ENCODE assay signal across 30 mouse cellular contexts in the genomic region with DNA sequence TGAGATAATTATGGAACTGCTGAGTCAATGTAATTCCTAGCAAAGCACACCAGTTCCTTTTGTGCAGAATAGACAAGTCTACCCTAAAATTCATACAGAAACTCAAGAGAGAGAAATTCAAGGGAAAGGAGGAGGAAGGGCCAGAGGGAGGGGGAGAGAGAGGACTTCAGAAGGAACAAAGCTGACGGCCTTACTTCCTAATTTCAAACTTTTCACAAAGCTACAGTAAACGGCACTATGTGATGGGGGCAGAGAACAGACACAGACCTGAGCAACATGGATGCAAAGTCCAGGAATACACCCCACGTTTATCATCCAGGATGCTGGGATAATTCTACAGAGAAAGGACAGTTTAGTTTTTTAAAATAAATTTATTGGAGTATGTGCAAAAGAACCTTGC. TPM values are rescaled to one million over a fixed set of nuclear protein-coding genes. Genes with fewer than 3 reads are reported as not detected.
DNase-seq lines count a peak whose midpoint lies in the region; ATAC-seq and TF ChIP-seq lines count a peak whose summit lies in the region.
"Had no signal": no experiment of that assay in that cellular context is flagged by ENCODE, and none has a peak within 500 bp of the region (broad histone marks: within the 10 kb centered on the region; RNA-seq: fewer than 3 reads in every experiment).

No protein-coding gene starts in this region.

- no peak for TF ChIP-seq POLR2A in heart, adult 2 months (IDR thresholded peaks at IDR 0.05; ENCODE audit: insufficient read depth, low read depth, low read length)
- no peak for TF ChIP-seq POLR2A in MEL (IDR thresholded peaks at IDR 0.05; ENCODE audit: control insufficient read depth in 1 of 2, insufficient read depth in 1 of 2, low read depth in 1 of 2, low read length in 2 of 2, poor library complexity in 1 of 2)

- H3K79me2 ChIP-seq in heart, adult 2 months (replicated peaks; ENCODE audit: control insufficient read depth, insufficient read depth, low read length) = no peaks in the 10 kb centered on the region
- no peaks in the 10 kb centered on the region for H3K79me2 ChIP-seq in MEL (ENCODE audit: control insufficient read depth, insufficient read depth, low read length, poor library complexity)

- no peak for TF ChIP-seq CTCF in heart, adult 2 months (IDR thresholded peaks at IDR 0.05)
- TF ChIP-seq CTCF in MEL (IDR thresholded peaks at IDR 0.05 in 2 of 3, conservative IDR thresholded peaks at IDR 0.05 in 1 of 3; ENCODE audit: control insufficient read depth in 1 of 3, insufficient read depth in 1 of 3, low read depth in 2 of 3, low read length in 3 of 3, poor library complexity in 1 of 3, severe bottlenecking in 1 of 3) = no peak

- no peak overlapping the region for H3K9ac ChIP-seq in heart, adult 2 months (ENCODE audit: low read depth, low read length)
- H3K9ac ChIP-seq in MEL (ENCODE audit: control insufficient read depth, low read depth, low read length, poor library complexity, severe bottlenecking) = peak overlapping the region; percentile 65
- H3K9ac ChIP-seq in liver, embryonic 12.5 days = no peak overlapping the region
- H3K9ac ChIP-seq: forebrain, embryonic 13.5 days; heart, embryonic 15.5 days; hindbrain, embryonic 13.5 days; limb, embryonic 12.5 days; midbrain, embryonic 15.5 days; neural tube, embryonic 13.5 days; stomach, embryonic 15.5 days had no signal

- intact Hi-C loops in heart, adult 2 months (cut with DNase I) = loop anchor here (2.0 to 5.0 kb wide), 3 partner anchors 47 to 83 kb away; no protein-coding TSS in a partner anchor

- TF ChIP-seq RAD21 in MEL (IDR thresholded peaks at IDR 0.05; ENCODE audit: low read depth, low read length) = no peak

- H3K27me3 ChIP-seq in heart, adult 2 months (ENCODE audit: control insufficient read depth, insufficient read depth, low read length) = no peaks in the 10 kb centered on the region
- H3K27me3 ChIP-seq in MEL (ENCODE audit: control insufficient read depth in 1 of 2, insufficient read depth in 2 of 2, low read length in 2 of 2) = no peaks in the 10 kb centered on the region
- H3K27me3 ChIP-seq in liver, embryonic 12.5 days (replicated peaks) = no peaks in the 10 kb centered on the region
- H3K27me3 ChIP-seq: forebrain, embryonic 13.5 days; heart, embryonic 15.5 days; hindbrain, embryonic 13.5 days; limb, embryonic 12.5 days; midbrain, embryonic 15.5 days; neural tube, embryonic 13.5 days; stomach, embryonic 15.5 days had no signal

- no peak for TF ChIP-seq EP300 in heart, adult 2 months (IDR thresholded peaks at IDR 0.05; ENCODE audit: insufficient read depth, low read depth, low read length)
- TF ChIP-seq EP300 in MEL (IDR thresholded peaks at IDR 0.05; ENCODE audit: low read depth in 1 of 2, low read length in 2 of 2) = no peak

- WGBS in heart, adult 2 months = 49% methylated on average over 3 of the region's 3 CpGs
- WGBS in liver, embryonic 12.5 days (ENCODE audit: insufficient replicate concordance) = 17% methylated on average over 3 of the region's 3 CpGs

- H3K9me3 ChIP-seq in MEL (replicated peaks; ENCODE audit: insufficient read depth, low read length) = no peaks in the 10 kb centered on the region
- H3K9me3 ChIP-seq in liver, embryonic 12.5 days (replicated peaks) = no peaks in the 10 kb centered on the region
- H3K9me3 ChIP-seq: forebrain, embryonic 13.5 days; G1E; heart, embryonic 15.5 days; hindbrain, embryonic 13.5 days; limb, embryonic 12.5 days; midbrain, embryonic 15.5 days; neural tube, embryonic 13.5 days; stomach, embryonic 15.5 days had no signal

- ATAC-seq in liver, embryonic 12.5 days = no peak
- peak; percentile 41; the same call in 1 of the 2 replicates for ATAC-seq in megakaryocyte, adult 5-6 weeks (ENCODE audit: poor library complexity, severe bottlenecking)
- ATAC-seq: forebrain, embryonic 13.5 days; midbrain, embryonic 15.5 days had no signal

- no peaks in the 10 kb centered on the region for H3K36me3 ChIP-seq in heart, adult 2 months (ENCODE audit: control insufficient read depth, insufficient read depth, low read length)
- H3K36me3 ChIP-seq in MEL (ENCODE audit: control insufficient read depth in 1 of 2, insufficient read depth in 2 of 2, low read length in 2 of 2) = peaks cover 0 to 35% of the 10 kb centered on the region in 2 experiments; a peak in 2 of 4 replicates
- H3K36me3 ChIP-seq in liver, embryonic 12.5 days = no peaks in the 10 kb centered on the region
- H3K36me3 ChIP-seq: G1E; heart, embryonic 15.5 days; hindbrain, embryonic 13.5 days; limb, embryonic 12.5 days; midbrain, embryonic 15.5 days; neural tube, embryonic 13.5 days; stomach, embryonic 15.5 days had no signal

- peaks cover 10% of the 10 kb centered on the region for H3K4me1 ChIP-seq in heart, adult 2 months (ENCODE audit: control insufficient read depth, insufficient read depth, low read length)
- H3K4me1 ChIP-seq in MEL (ENCODE audit: control insufficient read depth in 1 of 2, insufficient read depth in 2 of 2, low read length in 2 of 2) = peaks cover 27 to 37% of the 10 kb centered on the region in 2 experiments
- peaks cover 36% of the 10 kb centered on the region for H3K4me1 ChIP-seq in liver, embryonic 12.5 days
- H3K4me1 ChIP-seq: forebrain, embryonic 13.5 days; hindbrain, embryonic 13.5 days; limb, embryonic 12.5 days; midbrain, embryonic 15.5 days; neural tube, embryonic 13.5 days had no signal

- H3K27ac ChIP-seq in heart, adult 2 months = peak overlapping the region; percentile 82
- peak overlapping the region; percentile 84 for H3K27ac ChIP-seq in MEL (ENCODE audit: control insufficient read depth, low read depth, low read length)
- H3K27ac ChIP-seq in liver, embryonic 12.5 days = peak overlapping the region; percentile 75; the same call in 1 of the 2 replicates
- H3K27ac ChIP-seq: forebrain, embryonic 13.5 days; hindbrain, embryonic 13.5 days; limb, embryonic 12.5 days; midbrain, embryonic 15.5 days; neural tube, embryonic 13.5 days; stomach, embryonic 15.5 days had no signal

- no peak for DNase-seq in heart, adult 2 months
- DNase-seq in heart, adult 8-10 months (ENCODE audit: low spot score) = no peak
- DNase-seq in MEL (ENCODE audit: low read depth, low spot score) = peak; percentile 87
- DNase-seq in urinary bladder, postnatal 10 days (ENCODE audit: low spot score) = no peak
- no peak for DNase-seq in retina, embryonic 14.5 days (ENCODE audit: low spot score)
- no peak for DNase-seq in adrenal gland, adult 2 months
- DNase-seq: cerebellum, adult 11 months; cerebellum, postnatal 14 days; kidney, adult 11 months; kidney, postnatal 10 days; right cerebral cortex, postnatal 4 days; thymus, postnatal 36 days had no signal

- H3K4me3 ChIP-seq in heart, adult 2 months = no peak overlapping the region
- peak overlapping the region; percentile 22 to 56 for H3K4me3 ChIP-seq in MEL (ENCODE audit: control insufficient read depth in 1 of 2, insufficient read depth in 1 of 2, low read depth in 2 of 2, low read length in 2 of 2)
- H3K4me3 ChIP-seq in liver, embryonic 12.5 days = no peak overlapping the region
- H3K4me3 ChIP-seq: forebrain, embryonic 13.5 days; heart, embryonic 15.5 days; hindbrain, embryonic 13.5 days; limb, embryonic 12.5 days; midbrain, embryonic 15.5 days; myocyte; neural tube, embryonic 13.5 days; stomach, embryonic 15.5 days had no signal

- H3K4me2 ChIP-seq in liver, embryonic 12.5 days = no peak overlapping the region
- H3K4me2 ChIP-seq: forebrain, embryonic 13.5 days; hindbrain, embryonic 13.5 days; limb, embryonic 12.5 days; midbrain, embryonic 15.5 days; neural tube, embryonic 13.5 days; stomach, embryonic 15.5 days had no signal

TF ChIP-seq in MEL, 35 proteins besides CTCF, POLR2A, EP300 and RAD21:
- TF ChIP-seq CHD1 (IDR thresholded peaks at IDR 0.05; ENCODE audit: low read depth, low read length) (no peak), MAFK (IDR thresholded peaks at IDR 0.05; ENCODE audit: borderline replicate concordance, low read depth, low read length) (no peak), UBTF (IDR thresholded peaks at IDR 0.05; ENCODE audit: borderline replicate concordance, insufficient read depth, low read depth, low read length) (no peak)

RNA-seq across cellular contexts. Expression of gene Pdcd1lg2, which starts 8.8 kb away (rescaled TPM):
- total RNA-seq in heart, adult 2 months (2021) = not detected
- polyA plus RNA-seq in heart, adult 2 months (2012; rRNA removed) = 0.14 TPM in 1 of 2 replicates, not detected in the other
- under 1 TPM in 1 of 4 experiments, not detected in 3; 0.31 TPM for total RNA-seq in heart, adult 8-10 months (2022)
- total RNA-seq in MEL (2012; rRNA removed) = 1.3 and 1.7 TPM in 2 replicates
- 1 to 10 TPM in 1 of 2 experiments, not detected in 1; 5.4 TPM for polyA plus RNA-seq in MEL (2012; ENCODE audit: insufficient read depth in 1 of 2, insufficient read length in 2 of 2, low read depth in 1 of 2, low replicate concordance in 2 of 2, missing spikeins in 1 of 2)
- 0.17 TPM in 1 of 2 replicates, not detected in the other for polyA plus RNA-seq in liver, embryonic 12.5 days (2016; fragmentation: Nextera tagmentation; extraction: Ambion mirVana)
- 0.75 TPM in 1 of 2 replicates, not detected in the other for total RNA-seq in megakaryocyte, adult 5-6 weeks (2015)
- 0.44 and 1.8 TPM in 2 replicates for total RNA-seq in megakaryocyte, adult 5-6 weeks (2017)
- not detected for total RNA-seq in adrenal gland, adult 2 months (2021)
- not detected in 2 replicates for polyA plus RNA-seq in adrenal gland, adult 2 months (2012; rRNA removed)
- total RNA-seq: adrenal gland, postnatal 10 days; gastrocnemius, adult 8-10 months; heart, postnatal 36 days; layer of hippocampus, adult 18-20 months; layer of hippocampus, postnatal 14 days; left cerebral cortex, postnatal 10 days had no signal
- polyA plus RNA-seq: embryonic facial prominence, embryonic 14.5 days; forebrain, embryonic 13.5 days; heart, embryonic 15.5 days; hindbrain, embryonic 13.5 days; limb, embryonic 12.5 days; midbrain, embryonic 15.5 days; myocyte; neural tube, embryonic 13.5 days; stomach, embryonic 15.5 days had no signal

RNA-seq across cellular contexts. Expression of gene Cd274, which starts 52.3 kb away (rescaled TPM):
- 1 to 10 TPM; 1.8 to 5.4 TPM for total RNA-seq in heart, adult 2 months (2021)
- 4.3 and 5.2 TPM in 2 replicates for polyA plus RNA-seq in heart, adult 2 months (2012; rRNA removed)
- total RNA-seq in heart, adult 8-10 months (2022) = 1 to 10 TPM; 3.0 to 3.6 (median 3.4) TPM
- total RNA-seq in MEL (2012; rRNA removed) = 3.1 and 3.2 TPM in 2 replicates
- 1 to 10 TPM in 1 of 2 experiments, not detected in 1; 5.0 TPM for polyA plus RNA-seq in MEL (2012; ENCODE audit: insufficient read depth in 1 of 2, insufficient read length in 2 of 2, low read depth in 1 of 2, low replicate concordance in 2 of 2, missing spikeins in 1 of 2)
- 0.35 and 0.69 TPM in 2 replicates for polyA plus RNA-seq in liver, embryonic 12.5 days (2016; fragmentation: Nextera tagmentation; extraction: Ambion mirVana)
- 4.1 and 5.6 TPM in 2 replicates for total RNA-seq in megakaryocyte, adult 5-6 weeks (2015)
- total RNA-seq in megakaryocyte, adult 5-6 weeks (2017) = 2.6 and 2.9 TPM in 2 replicates
- 10 to 100 TPM in 1 of 2 experiments, 1 to 10 TPM in 1; 5.0 to 10.7 TPM for total RNA-seq in adrenal gland, adult 2 months (2021)
- 1.8 and 2.0 TPM in 2 replicates for polyA plus RNA-seq in adrenal gland, adult 2 months (2012; rRNA removed)

RNA-seq across cellular contexts. Expression of gene Plgrkt, which starts 52.3 kb away (rescaled TPM):
- total RNA-seq in heart, adult 2 months (2021) = 10 to 100 TPM; 22.9 to 28.1 TPM
- polyA plus RNA-seq in heart, adult 2 months (2012; rRNA removed) = 29.9 and 36.4 TPM in 2 replicates
- total RNA-seq in heart, adult 8-10 months (2022) = 10 to 100 TPM; 26.7 to 34.5 (median 28.7) TPM
- 107 and 117 TPM in 2 replicates for total RNA-seq in MEL (2012; rRNA removed)
- 100 to 1,000 TPM in 1 of 2 experiments, not detected in 1; 145 TPM for polyA plus RNA-seq in MEL (2012; ENCODE audit: insufficient read depth in 1 of 2, insufficient read length in 2 of 2, low read depth in 1 of 2, low replicate concordance in 2 of 2, missing spikeins in 1 of 2)
- polyA plus RNA-seq in liver, embryonic 12.5 days (2016; fragmentation: Nextera tagmentation; extraction: Ambion mirVana) = 37.7 and 40.8 TPM in 2 replicates
- total RNA-seq in megakaryocyte, adult 5-6 weeks (2015) = 66.4 and 70.8 TPM in 2 replicates
- 50.8 and 57.1 TPM in 2 replicates for total RNA-seq in megakaryocyte, adult 5-6 weeks (2017)
- total RNA-seq in adrenal gland, adult 2 months (2021) = 10 to 100 TPM; 49.7 to 56.9 TPM
- 71.8 and 74.8 TPM in 2 replicates for polyA plus RNA-seq in adrenal gland, adult 2 months (2012; rRNA removed)

Comparison
In these comparisons a context has a peak if more than half of its experiments do, and no peak if none do; other contexts are left out.
1. H3K4me3 ChIP-seq: peak in MEL (2 of 2); none in heart, adult 2 months (single experiment) and liver, embryonic 12.5 days (single experiment).
2. Peak in every context shown above with its lines, with median percentiles within 50 percentile points of each other: H3K27ac ChIP-seq.